Mouse (Mus musculus): ENCODE data around the gene Gtdc1.

GRCm38 (mm10) chr2:44919326-44919725, 8.1 kb downstream of the Gtdc1 start:
- TF ChIP-seq CTCF (IDR thresholded peaks at IDR 0.05; ENCODE audit: low read depth, low read length) = no peak
- TF ChIP-seq POLR2A (IDR thresholded peaks at IDR 0.05; ENCODE audit: insufficient read depth, low read length) = no peak
- TF ChIP-seq EP300 (IDR thresholded peaks at IDR 0.05; ENCODE audit: insufficient read depth, low read depth, low read length) = no peak

All from ES-Bruce4 (cell line).